Mouse (Mus musculus): ENCODE results near the gene Agxt2. TPM values are rescaled to one million over a fixed set of nuclear protein-coding genes. Genes with fewer than 3 reads are reported as not detected.

Agxt2 gene
- 0.14 and 0.15 TPM in 2 replicates for polyA plus RNA-seq (2012; rRNA removed)

DNA sequence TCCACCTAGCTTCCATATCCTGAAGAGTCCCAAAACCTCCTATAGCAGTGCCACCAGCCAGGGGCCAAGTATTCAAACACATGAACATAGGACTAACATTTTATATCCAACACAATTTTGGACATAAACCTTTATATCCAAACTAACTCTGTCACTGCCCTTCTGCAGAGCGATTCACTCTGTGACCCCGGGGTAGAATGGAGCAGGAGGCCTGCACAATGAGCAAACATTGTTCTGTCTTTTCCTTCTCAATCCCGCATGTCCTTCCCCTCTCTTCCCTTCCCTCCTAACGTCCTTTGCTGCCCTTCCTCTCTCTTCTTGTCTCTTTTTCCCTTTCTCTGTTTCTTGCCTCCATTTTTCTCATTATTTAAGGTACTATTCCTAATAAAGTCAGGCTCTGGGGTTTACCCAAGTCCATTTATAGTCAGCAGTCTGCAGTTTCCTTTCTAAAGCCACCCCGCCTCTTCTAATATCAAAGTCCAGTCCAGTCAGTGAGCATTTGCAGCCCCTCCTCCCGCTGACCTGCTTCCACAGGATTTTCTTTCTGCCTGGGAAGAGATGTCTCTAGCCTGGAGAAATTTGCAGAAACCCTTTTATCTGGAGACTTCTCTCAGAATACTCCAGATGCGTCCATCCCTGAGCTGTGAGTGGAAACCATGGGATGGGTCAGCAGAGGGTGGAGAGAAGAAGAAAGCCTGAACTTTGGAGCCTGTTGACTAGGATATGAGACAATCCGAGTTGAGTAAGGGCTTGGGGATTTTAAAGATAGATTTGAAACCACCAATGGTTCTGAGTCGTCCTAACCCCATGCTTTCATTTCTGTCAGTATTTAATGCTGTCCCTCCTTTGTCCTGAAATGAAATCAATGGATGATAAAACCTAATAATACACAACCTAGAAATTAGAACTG, at the start of gene Agxt2:
Gene Agxt2 (plus strand): TSS at position 494 of the 910 bp plus-strand sequence.

DNA sequence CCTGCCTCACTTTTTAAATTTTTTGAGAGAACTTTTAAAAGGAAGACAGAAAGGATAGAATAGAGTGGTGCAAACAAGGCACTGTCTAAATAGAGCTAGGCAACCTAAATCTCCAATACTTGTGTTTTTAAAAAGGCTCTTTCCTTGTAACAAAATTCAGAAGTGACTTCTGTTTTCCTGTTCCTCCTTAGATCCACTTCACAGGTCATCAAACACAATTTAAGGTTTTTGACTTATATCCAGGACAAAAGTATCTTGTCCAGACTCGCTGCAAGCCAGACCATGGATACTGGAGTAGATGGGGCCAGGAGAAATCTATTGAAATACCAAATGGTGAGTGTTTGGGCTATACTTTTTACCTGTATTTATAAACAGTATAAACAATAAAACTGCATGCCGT, 33.3 kb upstream of the Agxt2 start, which contains the start of gene Gm21973:
Gene Gm21973 (plus strand): TSS at position 301 of the 400 bp plus-strand sequence.

Other genes with a start within 250 kb of the Agxt2 start
- 20.7 and 26.2 TPM in 2 replicates for gene Prlr, start 181.3 kb upstream of the Agxt2 start, polyA plus RNA-seq (2012; rRNA removed)
- gene Gm21973, start 33.2 kb upstream of the Agxt2 start, polyA plus RNA-seq (2012; rRNA removed), result not detected in 2 replicates
- 0.81 and 1.1 TPM in 2 replicates for gene Dnajc21, start 112.0 kb downstream of the Agxt2 start, polyA plus RNA-seq (2012; rRNA removed)
- 0.52 and 0.61 TPM in 2 replicates for gene Brix1, start 127.4 kb downstream of the Agxt2 start, polyA plus RNA-seq (2012; rRNA removed)
- gene Rad1, start 127.5 kb downstream of the Agxt2 start, polyA plus RNA-seq (2012; rRNA removed), result 7.3 and 8.2 TPM in 2 replicates
- gene Ttc23l, start 200.1 kb downstream of the Agxt2 start, polyA plus RNA-seq (2012; rRNA removed), result not detected in 2 replicates

All from ovary, adult 2 months (tissue).